Mouse (Mus musculus): ENCODE results near the gene Myo1f.

The Myo1f gene

GRCm38 (mm10) chr17:33644068-33644467 is 88.6 kb downstream of the Myo1f start:
- DNase-seq (ENCODE audit: extremely low read depth, low read depth, low spot score), result no peak

DNA sequence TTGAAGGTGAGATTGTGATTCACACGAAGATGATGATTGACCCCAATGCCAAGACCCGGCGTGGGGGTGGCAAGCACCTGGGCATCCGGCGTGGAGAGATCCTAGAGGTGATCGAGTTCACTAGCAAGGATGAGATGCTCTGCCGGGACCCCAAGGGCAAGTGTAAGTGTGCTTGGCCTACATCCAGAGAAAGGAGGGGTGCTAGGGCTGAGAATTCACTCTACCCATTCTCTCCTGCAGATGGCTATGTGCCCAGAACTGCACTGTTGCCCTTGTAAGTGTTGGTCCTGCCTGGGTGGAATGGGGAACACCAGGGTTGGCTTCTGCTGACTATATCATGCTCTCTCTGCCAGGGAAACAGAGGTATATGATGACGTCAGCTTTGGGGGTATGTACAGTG is 89.6 kb downstream of the Myo1f start:
- DNase-seq (ENCODE audit: extremely low read depth, low read depth, low spot score), result no peak

DNA sequence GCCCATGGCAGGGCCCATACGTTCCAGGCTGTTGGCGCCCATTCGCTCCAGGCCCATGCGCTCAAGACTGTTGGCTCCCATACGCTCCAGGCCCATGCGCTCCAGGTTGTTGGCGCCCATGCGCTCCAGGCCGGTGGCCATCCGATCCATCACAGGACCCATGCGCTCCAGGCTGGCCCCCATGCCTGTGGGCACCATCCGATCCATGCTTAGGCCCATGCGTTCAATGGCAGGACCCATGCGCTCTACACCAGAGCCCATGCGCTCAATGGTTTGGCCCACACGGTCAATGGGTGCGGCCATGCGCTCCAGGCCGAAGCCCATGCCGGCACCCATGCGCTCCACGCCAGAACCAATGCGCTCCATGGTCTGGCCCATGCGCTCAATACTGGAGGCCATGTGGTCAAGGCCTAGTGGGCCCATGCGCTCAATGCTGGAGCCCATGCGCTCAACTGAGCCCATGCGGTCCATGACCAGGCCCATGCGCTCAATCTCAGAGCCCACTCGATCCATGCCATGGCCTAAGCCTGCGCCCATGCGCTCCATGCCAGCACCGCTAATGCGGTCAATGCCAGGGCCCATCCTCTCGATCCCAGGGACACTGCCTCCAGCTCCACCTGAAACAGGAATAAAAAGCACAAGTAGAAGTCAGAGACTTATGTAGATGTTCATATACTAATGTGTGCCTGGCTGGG is 94.4 kb downstream of the Myo1f start:
- no peak for DNase-seq (ENCODE audit: extremely low read depth, low read depth, low spot score)

Data from fat pad, adult 2 months (tissue).